Mouse (Mus musculus) layer of hippocampus, adult 18-20 months (tissue): ENCODE measurements around the gene Gm17175. TPM values are rescaled to one million over a fixed set of nuclear protein-coding genes. Genes with fewer than 3 reads are reported as not detected.
"Not testable (repeated sequence)": the region's sequence is repeated elsewhere in the genome, so short reads cannot be mapped to it uniquely, and the experiment has no call there.

Source experiments
- DNase-seq, 2 experiments: peaks; one replicate each; pipeline ENCODE4 v3.0.0; 2022; ENCODE audit warnings: low spot score in 2 of 2
- long read RNA-seq: library from polyadenylated mRNA; stranded (forward); transcript quantifications from one replicate; pipeline ENCODE4 v2.0.0, GENCODE M21; 2021
- total RNA-seq, 2 experiments: library from RNA; stranded (reverse); gene quantifications; 2 replicates each; pipeline ENCODE4 v1.2.3; 2021

Gm17175 gene
- not detected for total RNA-seq
- long read RNA-seq, result 0 reads

- DNase-seq, result not testable (repeated sequence)
Observed at GRCm38 (mm10) chr14:51573963-51574362, at the start of gene Gm17175. TSS of gene Gm17175 (minus strand) at chr14:51574063.

GRCm38 (mm10) chr14:51611210-51611609 is 37.3 kb upstream of the Gm17175 start, which contains the start of gene Gm17078:
TSS of gene Gm17078 (minus strand) at chr14:51611310.
- no peak for DNase-seq

- not testable (repeated sequence) for DNase-seq
Observed at GRCm38 (mm10) chr14:51592039-51592438, 18.2 kb upstream of the Gm17175 start, which contains the start of gene Gm17174. TSS of gene Gm17174 (minus strand) at chr14:51592139.

- no peak for DNase-seq
Observed at GRCm38 (mm10) chr14:51552490-51552889, 21.4 kb downstream of the Gm17175 start, which contains the start of gene Gm5622. TSS of gene Gm5622 (plus strand) at chr14:51552790.

Other genes starting within 250 kb of the Gm17175 start
- not detected for gene Gm7247, start 212.3 kb downstream of the Gm17175 start, total RNA-seq
- gene Vmn2r88, start 163.2 kb downstream of the Gm17175 start, total RNA-seq, result not detected
- gene Vmn2r89, start 122.2 kb downstream of the Gm17175 start, total RNA-seq, result not detected
- not detected for gene Gm5622, start 21.3 kb downstream of the Gm17175 start, total RNA-seq
- gene Gm17174, start 18.1 kb upstream of the Gm17175 start, total RNA-seq, result not detected
- gene Gm17078, start 37.2 kb upstream of the Gm17175 start, total RNA-seq, result not detected
- not detected for gene Gm4181, start 61.6 kb upstream of the Gm17175 start, total RNA-seq
- gene Gm17079, start 121.4 kb upstream of the Gm17175 start, total RNA-seq, result not detected
- gene Gm5800, start 143.1 kb upstream of the Gm17175 start, total RNA-seq, result not detected
- gene Ang4, start 199.5 kb upstream of the Gm17175 start, total RNA-seq, result not detected
- not detected for gene AY358078, start 226.0 kb upstream of the Gm17175 start, total RNA-seq